Mouse (Mus musculus): Measurements from ENCODE around the gene Ntrk2. TPM values are rescaled to one million over a fixed set of nuclear protein-coding genes. Genes with fewer than 3 reads are reported as not detected.

The Ntrk2 gene
- polyA plus RNA-seq, 1 experiment from 2014 or later: 102 TPM

DNA sequence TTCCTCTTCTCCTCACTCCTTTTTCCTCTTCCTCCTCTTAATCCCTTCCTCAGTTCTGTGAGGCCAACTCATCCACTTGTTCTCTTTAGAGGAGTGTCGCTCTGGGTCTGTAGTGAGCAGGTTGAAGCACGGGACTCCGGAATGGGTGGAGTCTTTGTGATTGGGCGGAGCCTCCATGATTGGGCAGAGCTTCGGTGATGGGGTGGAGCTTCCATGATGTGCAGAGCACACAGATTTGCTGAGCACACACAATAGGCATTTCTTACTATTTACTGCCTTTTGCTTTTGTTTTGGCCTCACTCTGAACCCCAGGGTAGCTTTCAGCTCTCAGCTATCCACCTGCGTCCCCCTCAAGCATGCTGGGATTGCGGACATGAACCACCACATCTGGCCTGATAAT is 134.4 kb downstream of the Ntrk2 start:
- ATAC-seq: no peak
- no peak overlapping the region for H3K27ac ChIP-seq (ENCODE audit: low read length)
- H3K27me3 ChIP-seq (replicated peaks; ENCODE audit: control insufficient read depth, insufficient read depth, low read length): no peaks in the 10 kb centered on the region
- no peak overlapping the region for H3K9ac ChIP-seq (replicated peaks; ENCODE audit: low read depth, low read length)
- H3K4me2 ChIP-seq (ENCODE audit: low read length): no peak overlapping the region
- 48% methylated on average over 7 of the region's 7 CpGs for WGBS
- no peak overlapping the region for H3K4me3 ChIP-seq (replicated peaks; ENCODE audit: low read length)
- peaks cover 4% of the 10 kb centered on the region for H3K4me1 ChIP-seq (replicated peaks; ENCODE audit: control insufficient read depth, insufficient read depth, low read length)
- no peaks in the 10 kb centered on the region for H3K9me3 ChIP-seq (ENCODE audit: control insufficient read depth, low read length)
- H3K36me3 ChIP-seq (ENCODE audit: control insufficient read depth, insufficient read depth): no peaks in the 10 kb centered on the region

GRCm38 (mm10) chr13:58945781-58946180 is 139.4 kb downstream of the Ntrk2 start:
- WGBS: 60% methylated on average over 6 of the region's 6 CpGs
- no peaks in the 10 kb centered on the region for H3K9me3 ChIP-seq (ENCODE audit: control insufficient read depth, low read length)
- H3K9ac ChIP-seq (replicated peaks; ENCODE audit: low read depth, low read length): no peak overlapping the region
- H3K36me3 ChIP-seq (ENCODE audit: control insufficient read depth, insufficient read depth): no peaks in the 10 kb centered on the region
- H3K27me3 ChIP-seq (replicated peaks; ENCODE audit: control insufficient read depth, insufficient read depth, low read length): no peaks in the 10 kb centered on the region
- H3K4me1 ChIP-seq (replicated peaks; ENCODE audit: control insufficient read depth, insufficient read depth, low read length): peaks cover 12% of the 10 kb centered on the region
- H3K4me3 ChIP-seq (replicated peaks; ENCODE audit: low read length): no peak overlapping the region
- no peak overlapping the region for H3K4me2 ChIP-seq (ENCODE audit: low read length)
- no peak overlapping the region for H3K27ac ChIP-seq (ENCODE audit: low read length)
- peak; percentile 28; the same call in 1 of the 2 replicates for ATAC-seq

DNA sequence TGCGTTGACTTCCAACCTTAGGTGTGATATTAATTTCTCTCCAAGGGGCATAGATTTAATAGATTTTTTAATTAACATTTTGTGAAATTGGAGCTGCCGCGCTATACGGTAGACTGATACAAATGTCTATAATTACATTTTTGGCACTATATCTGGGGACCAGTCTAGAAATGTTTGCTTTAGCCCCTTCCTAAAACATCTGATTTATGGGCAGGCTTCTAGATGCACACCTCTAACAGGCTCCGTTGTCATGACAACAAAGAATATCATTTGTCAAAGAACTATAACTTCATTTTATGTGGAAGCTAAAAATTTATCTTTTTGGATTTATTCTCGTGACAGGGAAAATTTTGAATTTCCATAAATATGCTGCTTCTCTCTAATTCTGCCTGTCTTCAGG is 140.2 kb downstream of the Ntrk2 start:
- peaks cover 12% of the 10 kb centered on the region for H3K4me1 ChIP-seq (replicated peaks; ENCODE audit: control insufficient read depth, insufficient read depth, low read length)
- no peak for ATAC-seq
- 80% methylated on average over 6 of the region's 6 CpGs for WGBS
- no peak overlapping the region for H3K9ac ChIP-seq (replicated peaks; ENCODE audit: low read depth, low read length)
- H3K27ac ChIP-seq (ENCODE audit: low read length): peak overlapping the region; percentile 23; the same call in 1 of the 2 replicates
- H3K27me3 ChIP-seq (replicated peaks; ENCODE audit: control insufficient read depth, insufficient read depth, low read length): no peaks in the 10 kb centered on the region
- no peak overlapping the region for H3K4me3 ChIP-seq (replicated peaks; ENCODE audit: low read length)
- H3K4me2 ChIP-seq (ENCODE audit: low read length): no peak overlapping the region
- no peaks in the 10 kb centered on the region for H3K9me3 ChIP-seq (ENCODE audit: control insufficient read depth, low read length)
- H3K36me3 ChIP-seq (ENCODE audit: control insufficient read depth, insufficient read depth): no peaks in the 10 kb centered on the region

DNA sequence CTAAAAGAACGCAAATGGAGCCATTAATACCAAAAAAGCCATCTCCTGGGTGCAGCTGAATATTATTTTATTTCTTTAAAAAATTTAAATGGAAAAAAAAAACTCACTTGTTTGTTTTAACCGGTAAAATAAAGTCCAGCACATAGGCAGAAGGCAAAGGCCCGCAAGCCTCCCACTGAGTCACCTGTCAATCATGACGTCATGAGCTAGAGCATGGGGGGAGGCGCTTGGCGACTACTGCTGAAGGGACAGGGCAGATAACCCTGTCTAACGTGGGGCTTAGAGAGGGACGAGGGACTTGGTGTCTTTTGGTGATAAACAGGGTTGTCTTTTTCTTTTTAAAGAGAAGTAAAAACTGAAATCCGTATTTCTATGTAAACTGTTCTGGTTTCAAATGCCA is 140.7 kb downstream of the Ntrk2 start:
- Histone ChIP-seq H3K9ac (replicated peaks; ENCODE audit: low read depth, low read length) (no peak overlapping the region), H3K27ac (ENCODE audit: low read length) (no peak overlapping the region), H3K4me3 (replicated peaks; ENCODE audit: low read length) (no peak overlapping the region), H3K4me2 (ENCODE audit: low read length) (no peak overlapping the region), H3K9me3 (ENCODE audit: control insufficient read depth, low read length) (no peaks in the 10 kb centered on the region), H3K27me3 (replicated peaks; ENCODE audit: control insufficient read depth, insufficient read depth, low read length) (no peaks in the 10 kb centered on the region), H3K36me3 (ENCODE audit: control insufficient read depth, insufficient read depth) (no peaks in the 10 kb centered on the region), H3K4me1 (replicated peaks; ENCODE audit: control insufficient read depth, insufficient read depth, low read length) (peaks cover 12% of the 10 kb centered on the region)
- ATAC-seq: no peak
- WGBS: 42% methylated on average over 9 of the region's 9 CpGs

DNA sequence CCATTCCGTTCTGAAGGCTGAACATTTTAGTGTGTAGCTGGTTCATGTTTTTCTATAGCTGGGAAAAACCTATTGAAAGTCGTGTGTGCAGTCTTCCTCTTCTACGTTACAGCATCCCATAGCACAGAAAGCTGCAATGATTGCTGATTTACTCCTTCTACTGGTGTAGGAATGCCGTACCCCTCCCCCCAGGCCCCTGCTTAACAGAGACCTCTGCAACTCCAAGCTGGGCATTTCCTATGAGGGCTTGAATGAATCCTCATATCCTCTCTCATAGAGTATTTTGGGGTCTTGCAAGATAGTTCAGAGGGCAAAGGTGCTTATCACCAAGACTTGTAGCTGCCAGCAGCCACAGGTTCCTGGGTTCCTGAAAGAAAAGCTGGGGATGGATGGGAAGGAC is 148.0 kb downstream of the Ntrk2 start:
- H3K4me2 ChIP-seq (ENCODE audit: low read length): no peak overlapping the region
- no peak overlapping the region for H3K27ac ChIP-seq (ENCODE audit: low read length)
- no peaks in the 10 kb centered on the region for H3K9me3 ChIP-seq (ENCODE audit: control insufficient read depth, low read length)
- H3K9ac ChIP-seq (replicated peaks; ENCODE audit: low read depth, low read length): no peak overlapping the region
- ATAC-seq: no peak
- no peaks in the 10 kb centered on the region for H3K27me3 ChIP-seq (replicated peaks; ENCODE audit: control insufficient read depth, insufficient read depth, low read length)
- peaks cover 7% of the 10 kb centered on the region; the same call in 1 of the 2 replicates for H3K4me1 ChIP-seq (replicated peaks; ENCODE audit: control insufficient read depth, insufficient read depth, low read length)
- H3K4me3 ChIP-seq (replicated peaks; ENCODE audit: low read length): no peak overlapping the region
- 29% methylated on average over 4 of the region's 4 CpGs for WGBS
- H3K36me3 ChIP-seq (ENCODE audit: control insufficient read depth, insufficient read depth): no peaks in the 10 kb centered on the region

DNA sequence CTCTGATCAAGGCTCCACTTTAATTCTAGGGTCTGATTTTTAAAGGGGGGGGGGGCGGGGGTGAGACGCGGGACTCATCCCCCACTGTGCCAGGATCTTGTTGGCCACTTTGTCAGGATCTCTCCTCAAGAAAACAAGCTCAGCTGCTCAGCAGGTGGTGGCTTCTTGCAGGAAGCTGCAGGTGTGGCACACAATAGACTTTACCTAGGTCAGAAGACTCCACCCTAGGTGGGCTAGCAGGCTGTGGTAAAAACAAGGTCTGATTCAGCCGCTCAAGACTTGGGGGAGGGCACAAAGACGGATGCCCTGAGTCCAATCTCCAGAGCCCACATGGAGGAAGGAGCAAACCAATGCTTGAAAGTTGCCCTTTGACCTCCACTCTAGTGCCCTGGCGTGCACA is 148.4 kb downstream of the Ntrk2 start:
- Histone ChIP-seq H3K4me2 (ENCODE audit: low read length) (no peak overlapping the region), H3K9ac (replicated peaks; ENCODE audit: low read depth, low read length) (no peak overlapping the region), H3K27me3 (replicated peaks; ENCODE audit: control insufficient read depth, insufficient read depth, low read length) (no peaks in the 10 kb centered on the region), H3K27ac (ENCODE audit: low read length) (no peak overlapping the region), H3K9me3 (ENCODE audit: control insufficient read depth, low read length) (no peaks in the 10 kb centered on the region), H3K4me3 (replicated peaks; ENCODE audit: low read length) (no peak overlapping the region), H3K36me3 (ENCODE audit: control insufficient read depth, insufficient read depth) (no peaks in the 10 kb centered on the region), H3K4me1 (replicated peaks; ENCODE audit: control insufficient read depth, insufficient read depth, low read length) (peaks cover 7% of the 10 kb centered on the region; the same call in 1 of the 2 replicates)
- no peak for ATAC-seq
- WGBS: 19% methylated on average over 6 of the region's 6 CpGs

- ATAC-seq: peak; percentile 55
- no peaks in the 10 kb centered on the region for H3K9me3 ChIP-seq (ENCODE audit: control insufficient read depth, low read length)
- no peak overlapping the region for H3K9ac ChIP-seq (replicated peaks; ENCODE audit: low read depth, low read length)
- no peak overlapping the region for H3K4me3 ChIP-seq (replicated peaks; ENCODE audit: low read length)
- H3K4me1 ChIP-seq (replicated peaks; ENCODE audit: control insufficient read depth, insufficient read depth, low read length): peaks cover 7% of the 10 kb centered on the region; the same call in 1 of the 2 replicates
- H3K27ac ChIP-seq (ENCODE audit: low read length): no peak overlapping the region
- H3K4me2 ChIP-seq (ENCODE audit: low read length): no peak overlapping the region
- no peaks in the 10 kb centered on the region for H3K36me3 ChIP-seq (ENCODE audit: control insufficient read depth, insufficient read depth)
- H3K27me3 ChIP-seq (replicated peaks; ENCODE audit: control insufficient read depth, insufficient read depth, low read length): no peaks in the 10 kb centered on the region
- WGBS: 48% methylated on average over 8 of the region's 8 CpGs
Observed at GRCm38 (mm10) chr13:58955237-58955777, 148.9 kb downstream of the Ntrk2 start.

- Histone ChIP-seq H3K4me3 (replicated peaks; ENCODE audit: low read length) (no peak overlapping the region), H3K9ac (replicated peaks; ENCODE audit: low read depth, low read length) (no peak overlapping the region), H3K27me3 (replicated peaks; ENCODE audit: control insufficient read depth, insufficient read depth, low read length) (no peaks in the 10 kb centered on the region), H3K9me3 (ENCODE audit: control insufficient read depth, low read length) (no peaks in the 10 kb centered on the region), H3K4me1 (replicated peaks; ENCODE audit: control insufficient read depth, insufficient read depth, low read length) (peaks cover 7% of the 10 kb centered on the region; the same call in 1 of the 2 replicates), H3K36me3 (ENCODE audit: control insufficient read depth, insufficient read depth) (no peaks in the 10 kb centered on the region), H3K4me2 (ENCODE audit: low read length) (no peak overlapping the region), H3K27ac (ENCODE audit: low read length) (no peak overlapping the region)
- WGBS: 71% methylated on average over 11 of the region's 11 CpGs
- ATAC-seq: no peak
Observed at GRCm38 (mm10) chr13:58958171-58958904, 152.0 kb downstream of the Ntrk2 start.

- 89% methylated on average over 6 of the region's 6 CpGs for WGBS
- no peak overlapping the region for H3K4me3 ChIP-seq (replicated peaks; ENCODE audit: low read length)
Observed at GRCm38 (mm10) chr13:58960321-58960720, 154.0 kb downstream of the Ntrk2 start.

More at GRCm38 (mm10) chr13:58960321-58960720, 154.0 kb downstream of the Ntrk2 start:
- Histone ChIP-seq H3K27me3 (replicated peaks; ENCODE audit: control insufficient read depth, insufficient read depth, low read length) (no peaks in the 10 kb centered on the region), H3K27ac (ENCODE audit: low read length) (no peak overlapping the region), H3K36me3 (ENCODE audit: control insufficient read depth, insufficient read depth) (no peaks in the 10 kb centered on the region), H3K9ac (replicated peaks; ENCODE audit: low read depth, low read length) (no peak overlapping the region), H3K9me3 (ENCODE audit: control insufficient read depth, low read length) (no peaks in the 10 kb centered on the region), H3K4me2 (ENCODE audit: low read length) (no peak overlapping the region), H3K4me1 (replicated peaks; ENCODE audit: control insufficient read depth, insufficient read depth, low read length) (peaks cover 15% of the 10 kb centered on the region; the same call in 1 of the 2 replicates)
- ATAC-seq: no peak

Measured in forebrain, embryonic 16.5 days (tissue).